Mouse (Mus musculus) spleen, adult 2 months (tissue): Measurements from ENCODE around the gene Ppil4.

ENCODE experiments used
- CTCF ChIP-seq: fragments of 200-500 bp; IDR thresholded peaks from 2 replicates; pipeline ENCODE4 v1.5.1; 2011; ENCODE audit warnings: mild to moderate bottlenecking, inconsistent platforms; ENCODE audit not compliant: insufficient read depth, insufficient read length, insufficient replicate concordance; ENCODE audit errors: extremely low read depth
- POLR2A ChIP-seq: fragments of 200-500 bp; IDR thresholded peaks from 2 replicates; pipeline ENCODE4 v1.6.1; 2011; ENCODE audit warnings: low read depth, low read length, inconsistent platforms

DNA sequence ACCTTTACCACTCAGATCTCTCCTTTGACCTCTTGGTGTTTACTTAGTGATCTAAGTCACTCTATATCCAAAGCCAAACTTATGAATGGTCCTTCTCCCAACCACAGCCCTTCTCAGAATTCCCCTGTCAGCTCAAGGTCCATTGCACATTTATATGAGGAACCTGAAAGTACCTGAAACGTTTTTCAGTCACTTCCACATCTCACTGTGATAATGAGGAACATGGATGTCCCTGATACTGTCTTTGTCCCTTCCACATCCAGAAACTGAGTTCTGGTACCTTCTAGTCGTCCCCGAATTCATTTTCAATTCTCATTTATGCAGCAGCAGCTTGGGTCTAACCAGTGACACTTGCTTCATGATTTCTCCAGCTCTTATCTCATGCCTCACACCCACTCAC is 59.2 kb downstream of the Ppil4 start:
- TF ChIP-seq CTCF (no peak), POLR2A (no peak)
